Mouse (Mus musculus) cortical plate, adult 2 months (tissue): ENCODE measurements around the gene Rrbp1.

Experiments
- CTCF ChIP-seq: fragments of 200-500 bp; IDR thresholded peaks from 2 replicates; pipeline ENCODE4 v1.5.1; 2011; ENCODE audit warnings: mild to moderate bottlenecking, control low read depth, low read length; ENCODE audit not compliant: insufficient read depth; ENCODE audit errors: extremely low read depth
- POLR2A ChIP-seq: fragments of 200-500 bp; IDR thresholded peaks from 2 replicates; pipeline ENCODE4 v1.6.1; 2011; ENCODE audit warnings: mild to moderate bottlenecking, low read length, control low read depth; ENCODE audit not compliant: insufficient read depth; ENCODE audit errors: extremely low read depth

DNA sequence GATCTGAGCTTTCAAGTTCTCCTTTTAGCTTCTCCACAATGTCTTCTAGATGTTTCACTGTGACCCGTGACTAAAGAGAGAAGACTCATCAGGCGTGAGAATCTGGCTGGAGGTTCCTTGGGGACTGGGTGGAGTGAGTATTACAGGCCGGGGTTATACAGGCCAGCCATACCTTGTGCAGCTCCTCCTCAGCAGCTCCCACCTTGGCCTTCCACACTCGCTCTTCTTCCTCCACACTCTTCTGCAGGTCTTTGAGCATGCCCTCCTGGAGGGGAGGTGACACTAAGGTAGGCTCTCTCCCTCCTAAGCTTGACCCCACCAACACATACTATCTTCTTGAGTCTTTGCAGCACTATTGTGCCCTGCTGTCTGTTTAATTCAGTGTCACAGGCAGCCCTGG is 57.1 kb downstream of the Rrbp1 start:
- TF ChIP-seq CTCF (no peak), POLR2A (no peak)
